Mouse (Mus musculus): ENCODE measurements around the gene Slc9a6. TPM values are rescaled to one million over a fixed set of nuclear protein-coding genes. Genes with fewer than 3 reads are reported as not detected.

Gene Slc9a6
- polyA plus RNA-seq, 1 experiment: 10.8 TPM

DNA sequence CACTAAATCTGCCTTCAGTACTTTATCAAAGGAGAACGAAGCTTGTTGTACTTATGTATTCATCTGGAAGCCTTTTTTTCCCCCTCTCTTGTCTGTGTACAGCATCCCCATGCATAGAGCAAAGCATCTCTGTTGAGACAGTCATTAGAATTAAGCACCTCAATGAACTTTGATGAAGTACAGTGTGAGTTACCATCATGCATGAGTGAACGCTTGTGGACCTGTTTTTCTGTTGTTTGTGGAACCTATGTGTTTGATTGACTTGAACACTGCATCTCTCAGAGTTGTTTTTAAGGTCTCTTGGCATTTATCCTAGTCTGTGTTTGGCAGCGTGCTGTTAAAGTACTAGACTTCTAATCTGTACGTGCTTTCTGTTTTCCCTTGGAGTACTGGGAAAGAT lies 53.8 kb downstream of the Slc9a6 start:
- H3K27me3 ChIP-seq (ENCODE audit: control insufficient read depth, insufficient read depth, insufficient read length): no peaks in the 10 kb centered on the region
- no peak overlapping the region for H3K4me2 ChIP-seq (ENCODE audit: low read depth)
- H3K36me3 ChIP-seq (ENCODE audit: control insufficient read depth, insufficient read depth): no peaks in the 10 kb centered on the region
- no peak overlapping the region for H3K4me3 ChIP-seq
- H3ac ChIP-seq (ENCODE audit: control insufficient read depth, insufficient read length): no peak overlapping the region
- TF ChIP-seq USF1 (IDR thresholded peaks at IDR 0.05; ENCODE audit: low read depth): no peak
- no peak for TF ChIP-seq MYOD1 (IDR thresholded peaks at IDR 0.05; ENCODE audit: control insufficient read depth in 1 of 3, insufficient read length in 2 of 3, low read depth in 2 of 3)
- no peak for TF ChIP-seq CEBPB (IDR thresholded peaks at IDR 0.05; ENCODE audit: insufficient read depth, poor library complexity, severe bottlenecking)
- no peak for TF ChIP-seq TCF3 (IDR thresholded peaks at IDR 0.05; ENCODE audit: insufficient read length, low read depth)
- TF ChIP-seq REST (IDR thresholded peaks at IDR 0.05; ENCODE audit: insufficient read depth, insufficient read length): no peak
- no peak for TF ChIP-seq MYOG (IDR thresholded peaks at IDR 0.05; ENCODE audit: control insufficient read depth in 1 of 3, insufficient read depth in 1 of 3, insufficient read length in 2 of 3, low read depth in 2 of 3)
- no peak for TF ChIP-seq MAX (IDR thresholded peaks at IDR 0.05; ENCODE audit: low read depth)
- TF ChIP-seq SRF (IDR thresholded peaks at IDR 0.05; ENCODE audit: control insufficient read depth, insufficient read length, low read depth): no peak
- TF ChIP-seq E2F4 (IDR thresholded peaks at IDR 0.05; ENCODE audit: insufficient read depth): no peak
- H3K79me2 ChIP-seq (ENCODE audit: control insufficient read depth, insufficient read depth): no peaks in the 10 kb centered on the region

DNA sequence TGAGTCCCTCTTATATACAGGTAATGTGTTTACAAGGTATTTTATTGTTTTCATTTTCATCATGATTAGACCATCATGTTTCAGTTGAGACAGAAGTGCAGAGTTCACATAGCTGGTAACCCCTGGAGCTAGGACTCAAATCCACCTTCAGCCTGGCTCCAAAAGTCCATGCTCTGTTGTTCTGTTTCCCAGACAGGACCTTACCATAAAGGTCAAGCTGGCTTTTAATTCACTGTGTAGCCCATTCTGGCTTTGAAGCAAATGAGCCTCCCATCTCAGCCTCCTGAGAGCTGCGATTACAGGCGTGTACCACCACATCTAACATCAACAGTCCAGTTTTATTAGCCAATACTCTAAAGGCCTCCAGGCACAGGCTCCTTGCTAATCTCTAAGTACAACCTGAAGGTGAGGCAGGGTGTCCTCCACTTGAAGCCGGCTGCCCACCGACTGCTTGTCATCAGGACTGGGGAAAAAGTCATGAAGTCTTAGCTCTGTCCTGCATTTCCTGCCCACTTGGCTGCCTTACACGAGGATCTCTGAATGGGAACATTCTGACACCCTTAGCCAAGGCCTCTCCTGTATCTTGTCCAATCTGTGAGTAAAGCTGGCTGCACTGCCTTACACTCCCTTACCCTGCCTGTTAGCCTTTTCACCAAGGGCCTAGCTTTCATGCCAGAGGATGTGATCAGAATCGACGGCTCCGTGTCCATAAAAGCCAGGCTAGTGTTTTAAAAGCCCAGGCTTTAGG lies 55.8 kb downstream of the Slc9a6 start:
- Histone ChIP-seq H3K27me3 (ENCODE audit: control insufficient read depth, insufficient read depth, insufficient read length) (no peaks in the 10 kb centered on the region), H3K4me3 (no peak overlapping the region), H3K79me2 (ENCODE audit: control insufficient read depth, insufficient read depth) (no peaks in the 10 kb centered on the region), H3ac (ENCODE audit: control insufficient read depth, insufficient read length) (no peak overlapping the region), H3K4me2 (ENCODE audit: low read depth) (no peak overlapping the region), H3K36me3 (ENCODE audit: control insufficient read depth, insufficient read depth) (no peaks in the 10 kb centered on the region)
- TF ChIP-seq MYOG (IDR thresholded peaks at IDR 0.05; ENCODE audit: control insufficient read depth in 1 of 3, insufficient read depth in 1 of 3, insufficient read length in 2 of 3, low read depth in 2 of 3) (no peak), SRF (IDR thresholded peaks at IDR 0.05; ENCODE audit: control insufficient read depth, insufficient read length, low read depth) (no peak), REST (IDR thresholded peaks at IDR 0.05; ENCODE audit: insufficient read depth, insufficient read length) (no peak), CEBPB (IDR thresholded peaks at IDR 0.05; ENCODE audit: insufficient read depth, poor library complexity, severe bottlenecking) (no peak), USF1 (IDR thresholded peaks at IDR 0.05; ENCODE audit: low read depth) (no peak)

DNA sequence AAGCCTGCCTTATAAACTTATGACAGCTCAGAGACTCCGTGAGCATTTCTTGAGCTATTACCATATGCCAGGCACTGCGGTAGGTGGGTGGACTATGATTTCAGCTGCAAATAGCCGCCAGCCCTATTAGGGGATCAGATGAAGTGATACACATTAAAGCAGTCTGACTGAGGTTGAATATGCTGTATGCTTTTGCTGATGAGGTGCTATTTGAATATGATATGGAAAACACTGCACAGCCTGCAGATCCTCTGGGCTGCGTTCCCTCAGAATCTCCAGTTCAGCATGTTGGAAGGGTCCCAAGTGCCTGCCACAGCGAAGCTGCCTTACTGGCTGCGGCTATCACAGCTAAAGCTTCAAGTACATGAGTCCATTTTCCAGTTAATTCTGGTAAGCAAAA lies 57.7 kb downstream of the Slc9a6 start:
- H3K36me3 ChIP-seq (ENCODE audit: control insufficient read depth, insufficient read depth): no peaks in the 10 kb centered on the region
- H3K4me2 ChIP-seq (ENCODE audit: low read depth): no peak overlapping the region
- H3K27me3 ChIP-seq (ENCODE audit: control insufficient read depth, insufficient read depth, insufficient read length): no peaks in the 10 kb centered on the region
- no peak overlapping the region for H3K4me3 ChIP-seq
- TF ChIP-seq POLR2A (IDR thresholded peaks at IDR 0.05; ENCODE audit: insufficient read length, low read depth) (no peak), REST (IDR thresholded peaks at IDR 0.05; ENCODE audit: insufficient read depth, insufficient read length) (no peak), USF1 (IDR thresholded peaks at IDR 0.05; ENCODE audit: low read depth) (no peak), TCF3 (IDR thresholded peaks at IDR 0.05; ENCODE audit: insufficient read length, low read depth) (no peak), CEBPB (IDR thresholded peaks at IDR 0.05; ENCODE audit: insufficient read depth, poor library complexity, severe bottlenecking) (no peak), E2F4 (IDR thresholded peaks at IDR 0.05; ENCODE audit: insufficient read depth) (no peak), TCF12 (IDR thresholded peaks at IDR 0.05; ENCODE audit: insufficient read depth, poor library complexity, severe bottlenecking) (no peak), MAX (IDR thresholded peaks at IDR 0.05; ENCODE audit: low read depth) (no peak), POLR2AphosphoS2 (IDR thresholded peaks at IDR 0.05; ENCODE audit: insufficient read length, low read depth) (no peak), MYOG (IDR thresholded peaks at IDR 0.05; ENCODE audit: control insufficient read depth in 1 of 3, insufficient read depth in 1 of 3, insufficient read length in 2 of 3, low read depth in 2 of 3) (no peak), MYOD1 (IDR thresholded peaks at IDR 0.05; ENCODE audit: control insufficient read depth in 1 of 3, insufficient read length in 2 of 3, low read depth in 2 of 3) (no peak), SRF (IDR thresholded peaks at IDR 0.05; ENCODE audit: control insufficient read depth, insufficient read length, low read depth) (no peak)
- H3K79me2 ChIP-seq (ENCODE audit: control insufficient read depth, insufficient read depth): no peaks in the 10 kb centered on the region
- H3ac ChIP-seq (ENCODE audit: control insufficient read depth, insufficient read length): no peak overlapping the region

DNA sequence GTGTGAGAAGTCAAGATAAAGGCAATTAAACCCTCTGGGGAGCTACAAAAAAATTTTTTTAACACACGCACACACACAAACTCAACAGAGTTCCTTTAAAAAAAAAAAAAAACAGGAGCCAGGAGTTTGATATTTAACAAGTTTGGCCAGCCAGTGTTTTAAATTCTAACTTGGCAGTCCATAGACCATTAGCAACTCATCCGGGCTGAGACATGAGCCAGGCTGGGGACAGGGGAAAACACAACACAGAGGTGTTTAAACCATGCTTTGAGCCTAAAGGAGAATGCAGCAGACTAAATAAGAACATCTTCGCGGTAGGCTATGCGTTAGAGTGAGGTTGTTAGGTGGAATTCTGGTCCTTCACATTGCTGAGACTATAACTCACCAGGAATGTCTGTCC lies 58.5 kb downstream of the Slc9a6 start:
- TF ChIP-seq POLR2A (IDR thresholded peaks at IDR 0.05; ENCODE audit: insufficient read length, low read depth) (no peak), POLR2AphosphoS2 (IDR thresholded peaks at IDR 0.05; ENCODE audit: insufficient read length, low read depth) (no peak)
- no peak overlapping the region for H3K4me3 ChIP-seq
- H3ac ChIP-seq (ENCODE audit: control insufficient read depth, insufficient read length): no peak overlapping the region
- no peak overlapping the region for H3K4me2 ChIP-seq (ENCODE audit: low read depth)
- H3K36me3 ChIP-seq (ENCODE audit: control insufficient read depth, insufficient read depth): no peaks in the 10 kb centered on the region
- no peaks in the 10 kb centered on the region for H3K27me3 ChIP-seq (ENCODE audit: control insufficient read depth, insufficient read depth, insufficient read length)
- H3K79me2 ChIP-seq (ENCODE audit: control insufficient read depth, insufficient read depth): no peaks in the 10 kb centered on the region

DNA sequence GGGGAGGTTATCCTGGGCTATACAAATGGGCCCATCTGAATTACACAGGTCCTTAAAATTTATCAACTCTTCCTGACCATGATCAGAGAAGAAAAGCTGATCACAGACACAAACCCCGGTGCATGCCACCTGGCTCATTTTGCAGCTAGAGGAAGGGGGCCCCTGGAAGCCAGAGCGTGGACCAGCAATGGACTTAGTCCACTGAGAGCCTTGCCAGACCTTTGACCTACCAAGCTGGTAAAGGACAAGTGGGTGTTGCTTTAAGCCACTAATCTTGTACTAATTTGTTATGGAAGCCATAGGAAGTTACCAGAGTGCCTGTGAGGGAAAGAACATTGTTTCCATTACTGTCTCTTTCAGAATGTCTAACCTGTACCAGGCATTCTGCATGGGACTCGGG lies 58.9 kb downstream of the Slc9a6 start:
- no peak overlapping the region for H3K4me3 ChIP-seq
- no peaks in the 10 kb centered on the region for H3K27me3 ChIP-seq (ENCODE audit: control insufficient read depth, insufficient read depth, insufficient read length)
- H3K36me3 ChIP-seq (ENCODE audit: control insufficient read depth, insufficient read depth): no peaks in the 10 kb centered on the region
- TF ChIP-seq E2F4 (IDR thresholded peaks at IDR 0.05; ENCODE audit: insufficient read depth): no peak
- TF ChIP-seq MAX (IDR thresholded peaks at IDR 0.05; ENCODE audit: low read depth): no peak
- H3K79me2 ChIP-seq (ENCODE audit: control insufficient read depth, insufficient read depth): no peaks in the 10 kb centered on the region
- H3K4me2 ChIP-seq (ENCODE audit: low read depth): no peak overlapping the region
- H3ac ChIP-seq (ENCODE audit: control insufficient read depth, insufficient read length): no peak overlapping the region

Measured in myocyte (in vitro differentiated cells).